Mouse (Mus musculus) myocyte (in vitro differentiated cells): ENCODE results near the gene Msrb2.

Experiments used
- CEBPB ChIP-seq: IDR thresholded peaks from 2 replicates; pipeline ENCODE4 v1.6.1; 2011; ENCODE audit warnings: mild to moderate bottlenecking, moderate library complexity; ENCODE audit not compliant: poor library complexity, insufficient read depth, severe bottlenecking
- E2F4 ChIP-seq: IDR thresholded peaks from one replicate; pipeline ENCODE4 v1.6.1; 2011; ENCODE audit warnings: mild to moderate bottlenecking, control low read depth, moderate library complexity; ENCODE audit not compliant: insufficient read depth
- MAX ChIP-seq: IDR thresholded peaks from one replicate; pipeline ENCODE4 v1.6.1; 2011; ENCODE audit warnings: low read depth, mild to moderate bottlenecking, control low read depth
- MYOD1 ChIP-seq, 3 experiments: IDR thresholded peaks; one replicate each; pipeline ENCODE4 v1.6.1; 2011; ENCODE audit warnings: control low read depth in 2 of 3, low read depth in 2 of 3, mild to moderate bottlenecking in 2 of 3, moderate library complexity in 1 of 3; ENCODE audit not compliant: insufficient read length in 2 of 3, control insufficient read depth in 1 of 3
- MYOG ChIP-seq, 3 experiments: IDR thresholded peaks; one replicate each; pipeline ENCODE4 v1.6.1; 2011; ENCODE audit warnings: control low read depth in 2 of 3, low read depth in 2 of 3, mild to moderate bottlenecking in 2 of 3; ENCODE audit not compliant: insufficient read length in 2 of 3, control insufficient read depth in 1 of 3, insufficient read depth in 1 of 3
- POLR2A ChIP-seq: IDR thresholded peaks from one replicate; pipeline ENCODE4 v1.6.1; 2011; ENCODE audit warnings: low read depth, mild to moderate bottlenecking, control low read depth, moderate library complexity; ENCODE audit not compliant: insufficient read length
- POLR2AphosphoS2 ChIP-seq: IDR thresholded peaks from one replicate; pipeline ENCODE4 v1.6.1; 2011; ENCODE audit warnings: low read depth, control low read depth; ENCODE audit not compliant: insufficient read length
- REST ChIP-seq: IDR thresholded peaks from one replicate; pipeline ENCODE4 v1.6.1; 2011; ENCODE audit warnings: mild to moderate bottlenecking, control low read depth, moderate library complexity; ENCODE audit not compliant: insufficient read depth, insufficient read length
- SRF ChIP-seq: IDR thresholded peaks from one replicate; pipeline ENCODE4 v1.6.1; 2011; ENCODE audit warnings: low read depth; ENCODE audit not compliant: control insufficient read depth, insufficient read length
- TCF12 ChIP-seq: IDR thresholded peaks from one replicate; pipeline ENCODE4 v1.6.1; 2011; ENCODE audit warnings: mild to moderate bottlenecking, control low read depth; ENCODE audit not compliant: poor library complexity, insufficient read depth, severe bottlenecking
- TCF3 ChIP-seq: IDR thresholded peaks from one replicate; pipeline ENCODE4 v1.6.1; 2011; ENCODE audit warnings: low read depth, control low read depth; ENCODE audit not compliant: insufficient read length
- USF1 ChIP-seq: IDR thresholded peaks from one replicate; pipeline ENCODE4 v1.6.1; 2011; ENCODE audit warnings: low read depth, mild to moderate bottlenecking, control low read depth, moderate library complexity

GRCm38 (mm10) chr2:19430746-19431145 is 59.5 kb downstream of the Msrb2 start:
- TF ChIP-seq POLR2A (no peak), TCF12 (no peak), E2F4 (no peak), SRF (no peak), MAX (no peak), USF1 (no peak), TCF3 (no peak), POLR2AphosphoS2 (no peak), CEBPB (no peak), REST (no peak), MYOD1 (IDR thresholded peaks at IDR 0.05; ENCODE audit: control insufficient read depth in 1 of 3, insufficient read length in 2 of 3, low read depth in 2 of 3) (no peak), MYOG (IDR thresholded peaks at IDR 0.05; ENCODE audit: control insufficient read depth in 1 of 3, insufficient read depth in 1 of 3, insufficient read length in 2 of 3, low read depth in 2 of 3) (no peak)
